Mouse (Mus musculus) natural killer cell, adult 2 months (primary cell): ENCODE data around the gene Ano10.

Experiments used
- DNase-seq, 2 experiments: peaks; one replicate each; pipeline ENCODE4 v3.0.0; 2022; ENCODE audit warnings: low spot score in 2 of 2

The Ano10 gene

DNA sequence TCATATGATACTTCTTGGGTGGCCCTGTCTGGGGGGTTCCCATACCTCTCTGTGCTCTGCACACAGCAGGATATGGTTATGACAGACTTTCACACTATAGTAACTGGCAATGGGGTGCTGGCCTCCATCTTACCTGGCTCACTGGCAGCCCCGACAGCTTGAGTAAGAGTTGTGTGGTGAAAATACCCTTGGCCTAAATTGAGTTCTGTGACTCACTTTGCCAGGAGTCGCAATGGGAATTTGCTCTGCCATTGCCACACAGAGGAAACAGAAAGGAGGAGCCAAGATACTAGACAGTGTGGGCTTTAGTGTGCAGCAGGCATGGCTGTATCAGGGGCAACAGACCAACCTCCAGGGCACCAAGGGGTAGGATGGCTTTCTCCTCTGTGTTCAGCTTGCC lies 4.0 kb downstream of the Ano10 start:
- DNase-seq: no peak

DNA sequence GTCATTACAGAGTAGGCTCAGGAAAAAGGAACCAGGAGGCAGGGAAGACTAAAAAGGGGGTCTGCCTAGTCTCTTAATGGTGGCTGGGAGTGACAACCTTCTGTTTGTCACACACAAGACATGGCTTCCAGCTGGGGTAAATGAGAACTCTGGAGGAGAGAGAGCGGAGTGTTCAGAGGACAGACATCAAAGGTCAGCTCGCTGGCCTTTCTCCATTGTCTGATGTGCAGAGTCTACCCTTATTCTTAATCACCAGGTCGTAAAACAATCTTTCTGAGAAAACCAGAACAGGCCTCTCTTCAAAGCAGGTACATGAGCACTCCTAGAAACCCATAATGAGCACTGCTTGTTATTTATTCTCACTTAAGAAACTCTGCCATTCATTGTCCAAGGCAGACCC lies 5.8 kb downstream of the Ano10 start:
- no peak for DNase-seq

DNA sequence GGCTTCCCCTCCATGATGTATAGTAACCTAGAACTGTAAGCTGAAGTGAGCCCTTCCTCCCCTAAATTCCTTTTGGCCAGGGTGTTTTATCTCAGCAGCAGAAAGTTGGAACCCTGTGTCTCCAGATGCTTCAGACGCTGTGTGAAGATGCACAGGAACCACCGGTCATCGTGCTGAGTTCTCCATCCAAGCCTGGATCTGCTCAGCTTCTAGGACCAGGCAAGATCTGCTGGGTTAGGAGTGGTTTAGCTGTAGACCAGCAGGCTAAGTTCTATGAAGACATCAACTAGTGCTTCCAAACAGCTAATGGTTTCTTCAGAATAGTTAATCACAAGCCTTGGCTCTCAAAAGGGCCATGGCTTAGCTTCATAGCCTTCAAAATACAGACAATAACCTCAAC lies 6.7 kb downstream of the Ano10 start:
- DNase-seq: no peak

- DNase-seq: no peak
Observed at GRCm38 (mm10) chr9:122285833-122286310, 8.4 kb downstream of the Ano10 start.

GRCm38 (mm10) chr9:122285146-122285832 lies 8.9 kb downstream of the Ano10 start:
- DNase-seq: no peak

GRCm38 (mm10) chr9:122284696-122285095 lies 9.5 kb downstream of the Ano10 start:
- no peak for DNase-seq

- no peak for DNase-seq
Observed at GRCm38 (mm10) chr9:122281004-122281403, 13.2 kb downstream of the Ano10 start.

DNA sequence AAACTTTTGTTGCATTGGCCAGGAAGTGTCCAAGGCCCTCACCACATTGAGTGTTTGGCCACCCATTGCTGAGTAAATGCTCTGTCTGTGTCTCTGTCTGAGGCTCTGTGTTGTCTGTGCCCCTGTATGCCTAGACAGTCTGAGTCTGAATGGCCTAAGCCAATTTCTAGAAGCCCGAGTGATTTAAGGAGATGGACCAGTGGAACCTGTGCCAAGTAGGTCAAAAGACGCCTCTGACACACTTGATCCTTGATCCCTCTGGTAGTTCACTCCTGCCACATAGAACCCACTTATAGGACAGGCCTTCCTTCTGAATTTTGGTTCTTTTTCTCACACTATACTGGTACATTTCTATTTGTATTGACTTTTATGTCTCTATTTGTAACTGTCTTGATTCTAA lies 17.6 kb downstream of the Ano10 start:
- no peak for DNase-seq

DNA sequence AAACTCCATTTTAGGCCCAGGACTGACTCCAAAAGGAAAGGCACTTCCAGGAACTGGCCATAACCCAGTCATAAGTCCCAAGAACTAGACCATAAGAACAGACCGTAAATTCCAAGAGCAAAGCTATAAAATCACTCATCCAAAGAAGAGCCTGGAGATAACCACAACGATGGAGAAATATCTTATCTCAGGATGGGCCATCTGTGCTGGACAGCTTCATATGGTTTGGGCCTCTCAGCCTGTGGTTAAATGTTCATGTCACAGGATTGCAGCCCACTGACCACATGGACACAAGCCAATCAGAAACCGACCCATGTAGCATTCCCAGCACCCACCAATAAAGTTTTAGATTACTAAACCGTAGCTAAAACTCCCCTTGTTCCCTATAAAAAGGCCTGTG lies 18.1 kb downstream of the Ano10 start:
- no peak for DNase-seq

DNA sequence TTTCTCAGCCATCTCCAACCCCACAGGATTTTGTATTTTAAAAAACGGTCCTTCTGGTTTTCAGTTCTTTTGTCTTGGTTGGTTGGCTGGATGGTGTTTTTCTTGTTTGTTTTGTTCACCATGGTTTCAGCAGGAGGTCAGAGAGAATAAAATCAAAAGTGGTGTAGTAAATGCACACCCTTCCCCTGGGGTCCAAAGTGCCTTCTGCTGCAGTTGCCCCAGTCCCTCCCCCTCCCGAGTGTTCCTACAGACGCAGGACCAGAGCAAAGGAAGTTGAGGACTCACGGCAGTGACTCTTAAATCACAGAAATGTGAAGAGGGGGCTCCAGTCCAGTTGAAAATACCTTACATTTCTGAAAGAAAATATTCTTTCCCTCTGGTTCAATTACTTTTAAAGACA lies 19.9 kb downstream of the Ano10 start:
- DNase-seq: no peak

- no peak for DNase-seq
Observed at GRCm38 (mm10) chr9:122273879-122274278, 20.3 kb downstream of the Ano10 start.

- DNase-seq: no peak
Observed at GRCm38 (mm10) chr9:122271866-122272265, 22.4 kb downstream of the Ano10 start.

GRCm38 (mm10) chr9:122271318-122271717 lies 22.9 kb downstream of the Ano10 start:
- DNase-seq: no peak

DNA sequence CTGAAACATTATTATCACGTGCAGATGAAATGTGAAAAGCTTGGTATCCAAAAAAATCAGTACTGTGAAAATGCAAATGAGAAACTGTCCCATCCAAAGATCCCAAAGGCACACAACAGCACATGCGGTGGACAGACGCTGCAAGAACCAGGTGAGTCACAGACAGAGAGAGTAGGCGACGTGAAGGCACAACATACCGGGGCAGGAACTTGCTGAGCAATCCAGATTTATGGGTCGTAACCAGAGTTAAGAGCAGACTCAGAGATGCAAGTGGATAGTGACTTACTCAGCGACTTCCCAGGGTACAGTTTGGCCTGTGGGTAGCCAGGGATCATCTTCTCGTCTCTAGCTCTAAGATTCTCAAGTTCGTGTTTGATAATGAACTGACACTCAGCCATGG lies 23.3 kb downstream of the Ano10 start:
- DNase-seq: no peak

DNA sequence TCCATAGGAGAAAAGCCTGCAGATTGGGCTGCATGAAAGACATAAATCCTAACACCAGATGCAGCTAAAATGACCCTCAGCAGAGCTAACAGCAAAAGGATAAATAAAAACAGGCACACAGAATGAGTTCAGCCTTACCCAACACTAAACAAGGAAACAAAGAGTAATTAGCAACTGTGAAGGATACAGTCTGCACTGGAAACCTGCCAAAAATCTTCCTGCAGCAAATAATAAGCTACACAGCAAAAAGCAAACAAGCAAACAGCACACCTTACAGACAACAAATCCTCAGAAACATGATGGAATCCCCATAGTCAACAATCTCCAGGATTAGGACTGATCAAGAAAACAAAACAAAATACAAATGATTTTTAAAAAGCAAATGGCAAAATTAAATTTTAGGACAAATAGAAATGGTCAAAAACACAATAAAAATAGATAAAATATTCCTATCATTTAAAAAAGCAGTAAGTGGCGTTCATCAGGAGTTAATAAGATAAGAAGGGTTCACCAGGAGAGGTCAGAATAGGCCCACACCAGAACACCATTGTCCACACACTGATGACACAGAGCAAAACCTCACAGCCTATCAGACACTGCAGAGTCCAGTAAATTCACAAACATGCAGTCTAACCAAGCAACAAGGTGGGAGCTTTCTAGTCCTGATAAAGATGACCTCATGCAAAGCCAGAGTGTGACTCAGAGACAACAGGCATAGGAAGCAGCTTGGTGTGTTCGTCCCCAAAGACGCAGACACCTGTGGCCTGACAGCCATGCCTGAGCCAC lies 24.8 kb downstream of the Ano10 start:
- no peak for DNase-seq

DNA sequence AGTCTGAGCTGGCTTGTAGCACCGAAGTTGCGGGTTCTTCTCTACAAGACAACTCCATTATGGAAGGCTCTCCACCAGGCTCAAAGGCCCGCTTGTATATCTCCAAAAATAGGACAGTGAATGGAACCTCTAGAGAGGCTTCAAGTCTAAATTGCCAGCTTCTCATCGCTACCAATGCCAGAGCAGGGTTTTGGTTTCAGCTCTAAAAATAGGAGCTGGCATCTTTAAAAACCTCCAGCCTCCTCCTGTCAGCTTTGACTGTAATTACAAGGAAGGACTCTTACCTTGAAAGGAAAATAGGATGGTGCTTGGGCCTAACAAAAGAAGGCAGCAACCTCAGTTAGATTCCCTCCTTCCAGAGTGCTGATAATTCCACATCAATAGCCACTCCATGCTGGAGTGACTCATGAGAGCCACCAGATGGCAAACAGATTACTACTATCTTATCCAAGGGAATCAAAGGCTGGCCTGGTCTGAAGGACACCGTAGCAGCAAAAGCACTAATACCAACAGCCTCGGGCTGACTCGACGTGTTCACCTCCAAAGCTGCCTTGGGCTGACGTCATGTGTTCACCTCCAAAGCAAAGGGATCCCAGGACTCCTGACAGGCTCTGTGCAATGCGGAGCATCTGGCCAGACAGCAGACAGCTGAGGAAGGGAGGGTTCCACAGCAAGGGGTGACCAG lies 28.6 kb downstream of the Ano10 start:
- DNase-seq: no peak

- no peak for DNase-seq
Observed at GRCm38 (mm10) chr9:122263140-122263539, 31.1 kb downstream of the Ano10 start.

DNA sequence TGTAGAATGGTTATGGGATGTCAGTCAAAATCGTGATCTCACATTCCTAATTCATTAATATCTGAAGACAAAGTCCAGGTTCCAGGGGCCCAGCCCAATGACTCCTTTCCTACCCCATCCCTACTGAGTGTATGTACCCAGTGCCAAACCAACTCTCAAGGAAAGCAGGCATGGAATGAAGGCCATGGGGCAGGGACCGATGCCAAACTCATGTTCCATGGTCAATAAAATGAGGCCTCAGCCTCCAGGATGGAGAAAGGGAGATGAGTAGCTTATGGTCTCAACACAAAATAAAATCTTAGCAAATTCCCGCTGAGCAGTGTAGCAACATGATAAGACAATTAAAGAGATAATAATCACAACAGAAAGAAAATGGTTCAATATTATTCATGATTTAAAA lies 39.8 kb downstream of the Ano10 start:
- no peak for DNase-seq

GRCm38 (mm10) chr9:122252113-122252512 lies 42.1 kb downstream of the Ano10 start:
- no peak for DNase-seq

GRCm38 (mm10) chr9:122248168-122248567 lies 46.1 kb downstream of the Ano10 start:
- no peak for DNase-seq

DNA sequence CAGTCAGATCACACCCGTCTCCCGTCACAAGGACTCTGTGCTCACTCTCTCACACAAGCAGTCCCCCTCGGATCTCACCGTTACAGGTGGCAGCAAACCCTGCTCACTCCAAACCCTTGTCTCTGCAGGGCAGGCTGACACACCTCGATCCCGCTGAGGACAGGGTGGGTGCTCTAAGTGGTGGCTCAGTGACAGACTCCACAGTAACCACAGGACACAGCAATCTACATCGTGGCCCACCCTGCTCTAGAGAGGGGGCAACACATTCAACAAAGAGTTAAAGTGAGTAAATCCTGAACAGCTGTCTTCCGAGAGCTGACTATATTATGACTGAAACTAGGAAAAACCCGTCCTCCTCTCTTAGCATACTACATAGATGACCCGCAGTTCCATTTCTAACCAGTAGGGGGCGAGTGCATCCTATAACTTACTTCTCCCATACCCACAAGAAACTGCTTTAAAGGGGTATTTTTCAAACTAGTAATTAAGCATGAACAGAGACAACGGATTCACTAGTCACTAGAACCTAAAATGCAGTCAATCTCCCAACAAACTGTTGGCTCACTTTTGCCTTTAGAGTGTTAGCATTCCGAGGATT lies 46.7 kb downstream of the Ano10 start:
- DNase-seq: peak; percentile 54 to 70

DNA sequence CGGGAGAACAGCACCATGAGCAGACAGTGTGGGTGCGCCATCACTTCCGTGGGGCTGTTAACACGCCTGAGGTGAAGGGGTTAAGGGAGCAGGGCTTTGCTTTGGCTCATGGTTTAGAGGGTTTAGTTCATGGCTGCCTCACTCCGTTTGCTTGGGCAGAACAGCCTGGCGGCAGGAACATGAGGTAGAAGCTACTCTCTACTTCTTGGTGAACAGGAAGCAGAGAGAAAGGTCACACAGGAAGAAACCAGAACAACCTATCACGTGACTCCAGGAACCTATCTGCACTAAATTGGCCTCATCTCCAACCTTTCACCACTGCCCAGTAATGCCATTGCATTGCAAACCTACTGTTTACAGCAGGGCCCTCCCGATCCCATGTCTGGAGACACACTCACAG lies 48.3 kb downstream of the Ano10 start:
- no peak for DNase-seq
